Mouse (Mus musculus) CD4-positive helper T cell, adult 2 months (primary cell): ENCODE data around the gene Zfp968.
"Not testable (repeated sequence)": the region's sequence is repeated elsewhere in the genome, so short reads cannot be mapped to it uniquely, and the experiment has no call there.

Experiments used
- DNase-seq: peaks from one replicate; pipeline ENCODE4 v3.0.0-alpha.2; 2012; ENCODE audit warnings: low read depth, missing footprints, low spot score

Zfp968 gene

GRCm38 (mm10) chr2:175372136-175372535, at the start of gene Zfp968:
Gene Zfp968, plus strand, starts transcription at chr2:175372436.
- not testable (repeated sequence) for DNase-seq

GRCm38 (mm10) chr2:175338097-175338496, 34.1 kb upstream of the Zfp968 start, which contains the start of gene Gm4631:
Gene Gm4631, minus strand, starts transcription at chr2:175338197.
- DNase-seq: not testable (repeated sequence)
